Mouse (Mus musculus) cerebellum, postnatal 10 days (tissue): Measurements from ENCODE around the gene Glb1.
A peak's percentile ranks its signal among the peaks of the same experiment; 100 is the strongest.

Source experiments
- DNase-seq, 2 experiments: peaks; one replicate each; pipeline ENCODE4 v3.0.0; 2021; ENCODE audit warnings: mixed read lengths in 2 of 2

Glb1 gene

DNA sequence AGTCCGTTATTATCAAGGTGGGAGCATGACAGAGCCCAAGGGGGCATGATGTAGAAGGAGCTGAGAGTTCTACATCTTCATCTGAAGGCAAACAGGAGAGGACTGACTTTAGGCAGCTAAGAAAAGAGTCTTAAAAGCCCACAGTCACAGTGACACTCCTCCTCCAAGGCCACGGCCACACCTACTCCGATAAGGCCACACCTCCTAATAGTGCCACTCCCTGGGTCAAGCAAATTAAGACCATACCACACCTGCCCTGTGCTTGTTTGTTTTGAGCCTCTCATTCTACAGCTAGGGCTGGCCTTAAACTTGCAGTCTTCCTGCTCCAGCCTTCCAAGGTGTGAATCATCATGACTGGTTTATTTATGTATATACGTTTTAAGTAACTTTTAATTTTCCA is 5.6 kb upstream of the Glb1 start:
- DNase-seq, result no peak

DNA sequence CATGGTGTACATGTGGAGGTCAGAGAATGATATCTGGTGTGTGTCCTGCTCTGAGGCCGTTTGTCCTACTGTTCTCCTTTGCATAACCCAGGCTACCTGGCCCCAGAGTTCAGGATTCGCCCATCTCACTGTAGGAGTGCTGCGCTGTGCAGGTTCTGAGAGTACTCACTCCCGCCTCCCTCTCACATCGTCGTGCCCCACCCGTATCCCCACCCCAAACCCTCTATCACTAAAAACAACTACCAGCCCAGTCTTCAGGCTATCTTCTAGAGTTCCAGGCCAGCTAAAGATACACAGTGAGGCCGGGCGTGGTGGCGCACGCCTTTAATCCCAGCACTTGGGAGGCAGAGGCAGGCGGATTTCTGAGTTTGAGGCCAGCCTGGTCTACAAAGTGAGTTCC is 1.2 kb upstream of the Glb1 start:
- DNase-seq, result no peak

DNA sequence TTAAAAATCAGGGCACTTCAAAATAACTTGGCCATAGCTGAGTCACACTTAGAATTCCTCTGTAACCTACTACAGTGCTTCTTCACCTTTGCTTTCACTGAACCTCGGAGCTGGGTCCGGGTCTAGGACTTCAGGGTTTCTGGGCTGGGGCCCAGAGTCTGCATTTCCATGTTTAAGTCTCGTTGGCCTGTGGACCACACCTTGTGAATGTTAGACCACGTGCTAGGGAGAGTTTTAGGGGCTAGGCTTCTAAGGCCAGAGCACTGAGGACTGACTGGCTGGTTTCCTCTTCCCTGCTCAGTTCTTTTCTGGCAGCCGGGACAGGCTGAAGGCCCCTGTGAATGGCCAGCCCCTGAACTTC is 308 bp upstream of the Glb1 start:
- no peak for DNase-seq

DNA sequence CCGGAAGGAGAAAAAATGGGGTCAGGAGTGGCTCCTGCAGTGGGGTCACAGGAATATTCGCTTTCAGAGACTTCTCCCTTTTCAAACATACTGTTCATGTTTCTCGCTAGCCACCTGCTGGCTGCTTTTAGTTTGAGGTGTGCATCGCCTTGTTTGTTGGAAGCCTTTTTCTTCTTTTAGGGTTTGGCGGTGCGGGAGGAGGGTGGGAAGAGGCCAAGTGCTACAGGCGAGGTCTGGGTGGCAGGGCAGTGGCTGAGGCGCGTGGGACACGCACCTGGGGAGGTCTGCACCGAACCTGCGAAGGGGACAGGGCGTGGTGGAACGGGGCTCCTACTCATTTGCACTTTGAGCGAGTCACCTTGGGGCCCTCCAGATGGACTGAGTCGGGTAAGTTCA is 807 bp downstream of the Glb1 start:
- DNase-seq, result peak in 1 of 2 experiments; percentile 45

DNA sequence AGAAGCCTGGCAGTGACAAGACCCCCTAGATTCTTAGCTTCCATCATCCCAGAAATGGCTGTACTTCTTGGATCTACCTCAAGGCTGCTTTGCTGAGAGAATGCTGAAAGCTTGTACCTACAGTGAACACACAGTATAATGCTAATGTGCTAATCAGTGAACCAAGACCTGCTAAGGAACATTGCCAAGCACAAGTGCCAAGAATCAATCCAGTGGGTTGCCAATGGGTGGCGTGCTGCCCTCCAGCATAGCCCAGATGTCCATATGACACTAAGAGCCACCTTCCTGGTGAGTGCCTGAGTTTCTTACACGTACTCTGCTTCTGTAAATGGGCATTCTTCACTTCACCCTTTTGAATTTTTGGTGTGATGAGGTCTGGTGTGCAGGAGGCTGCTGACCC is 6.8 kb downstream of the Glb1 start:
- peak; percentile 74 to 76 for DNase-seq

DNA sequence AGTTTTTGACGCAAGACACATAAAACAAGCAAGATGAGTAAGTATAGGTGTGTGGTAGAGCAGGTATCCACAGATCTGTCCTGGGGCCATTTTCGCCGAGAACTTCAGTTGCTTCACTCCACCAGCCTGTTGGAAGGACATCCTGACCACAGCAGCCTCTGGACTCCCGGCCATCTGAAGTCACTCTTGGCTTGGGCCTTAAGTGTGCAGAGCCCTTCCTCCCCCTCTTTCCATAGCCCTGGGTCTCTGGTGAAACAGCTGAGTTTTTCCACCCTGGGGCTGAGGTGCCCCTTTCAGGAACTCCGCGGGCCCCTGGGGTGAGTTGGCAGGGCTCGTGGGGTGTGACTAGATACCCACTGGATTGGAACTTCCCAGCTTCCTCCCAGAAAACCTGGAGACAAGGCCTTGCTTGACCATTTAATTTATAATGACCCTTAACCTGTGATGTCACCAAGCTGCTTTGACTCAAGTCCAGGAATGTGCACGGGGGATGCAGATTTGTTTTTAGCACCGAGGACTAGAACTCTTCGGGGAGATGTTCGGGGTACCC is 9.5 kb downstream of the Glb1 start:
- DNase-seq, result peak in 1 of 2 experiments; percentile 30

DNA sequence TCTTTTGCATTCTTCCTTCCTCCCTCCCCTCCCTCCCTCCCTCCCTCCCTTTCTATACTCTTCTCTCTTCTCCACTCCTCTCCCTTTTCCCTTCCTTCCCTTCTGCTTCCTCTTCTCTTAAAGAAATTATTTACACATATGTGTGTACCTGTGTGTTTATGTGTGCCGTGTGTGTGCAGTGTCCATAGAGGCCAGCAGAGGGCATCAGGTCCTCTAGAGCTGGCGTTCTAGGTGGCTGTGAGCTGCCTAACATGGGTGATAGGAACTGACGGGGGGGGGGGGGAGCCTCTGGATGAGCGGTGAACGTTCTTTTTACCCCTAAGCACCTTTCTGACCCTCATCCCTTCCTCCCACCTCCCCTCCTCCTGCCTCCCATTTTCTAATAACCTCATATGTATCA is 10.4 kb downstream of the Glb1 start:
- no peak for DNase-seq

DNA sequence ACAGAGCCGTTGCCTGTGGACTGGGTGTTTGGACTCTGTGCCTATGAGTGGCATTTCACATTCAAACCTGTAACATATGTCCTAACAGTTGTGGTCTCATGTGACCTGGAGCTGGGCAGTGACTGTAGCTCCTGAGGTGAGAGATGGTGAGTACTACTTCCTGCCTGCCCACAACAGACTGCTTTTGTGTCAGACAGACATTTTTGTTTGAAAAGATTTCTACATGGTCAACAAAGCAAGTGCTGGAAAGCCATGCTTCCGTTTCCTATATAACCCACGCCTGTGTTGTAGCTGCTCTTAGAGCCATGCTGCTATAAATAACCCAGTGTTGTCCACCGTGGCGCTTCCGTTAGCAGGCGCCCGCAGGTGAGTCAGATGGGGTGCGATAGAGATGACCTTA is 11.5 kb downstream of the Glb1 start:
- DNase-seq, result no peak

DNA sequence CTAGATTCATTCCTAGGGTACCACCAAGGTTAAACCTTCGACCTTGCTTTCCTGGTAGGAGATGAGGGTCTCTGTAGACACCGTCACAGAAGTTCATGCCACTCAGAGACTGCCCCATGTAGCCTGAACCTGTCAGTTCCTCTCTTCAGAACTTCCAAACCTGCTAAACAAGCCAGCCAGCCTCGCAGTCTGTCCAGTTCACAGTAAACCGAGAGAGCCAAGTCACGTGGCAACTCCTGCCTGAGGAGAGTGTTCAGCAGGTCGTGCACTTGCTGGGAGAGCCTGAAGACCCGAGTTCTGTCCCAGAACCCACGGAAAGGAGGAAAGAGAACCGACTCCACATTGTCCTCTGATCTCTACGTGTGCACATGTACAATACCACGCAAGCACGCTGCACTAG is 13.0 kb downstream of the Glb1 start:
- no peak for DNase-seq

DNA sequence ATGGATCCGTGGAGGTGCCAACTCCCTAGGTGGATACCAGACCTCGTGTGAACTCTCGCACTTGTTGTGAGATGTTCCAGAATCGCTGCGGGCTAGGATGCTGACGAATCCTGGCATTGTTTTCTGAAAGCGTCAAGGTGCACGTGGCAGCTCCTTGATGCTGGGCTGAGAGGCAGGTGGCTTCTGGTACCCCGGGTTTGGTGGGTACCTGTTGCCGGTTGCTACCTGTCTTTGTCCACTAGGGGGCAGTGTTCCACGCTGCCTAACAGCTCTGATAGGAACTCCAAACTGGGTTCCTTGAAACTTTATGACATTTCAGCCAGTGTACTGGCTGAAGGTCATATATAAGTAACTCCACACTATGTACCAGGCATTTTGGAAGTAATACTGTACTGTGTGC is 14.8 kb downstream of the Glb1 start:
- peak; percentile 74 to 85 for DNase-seq

DNA sequence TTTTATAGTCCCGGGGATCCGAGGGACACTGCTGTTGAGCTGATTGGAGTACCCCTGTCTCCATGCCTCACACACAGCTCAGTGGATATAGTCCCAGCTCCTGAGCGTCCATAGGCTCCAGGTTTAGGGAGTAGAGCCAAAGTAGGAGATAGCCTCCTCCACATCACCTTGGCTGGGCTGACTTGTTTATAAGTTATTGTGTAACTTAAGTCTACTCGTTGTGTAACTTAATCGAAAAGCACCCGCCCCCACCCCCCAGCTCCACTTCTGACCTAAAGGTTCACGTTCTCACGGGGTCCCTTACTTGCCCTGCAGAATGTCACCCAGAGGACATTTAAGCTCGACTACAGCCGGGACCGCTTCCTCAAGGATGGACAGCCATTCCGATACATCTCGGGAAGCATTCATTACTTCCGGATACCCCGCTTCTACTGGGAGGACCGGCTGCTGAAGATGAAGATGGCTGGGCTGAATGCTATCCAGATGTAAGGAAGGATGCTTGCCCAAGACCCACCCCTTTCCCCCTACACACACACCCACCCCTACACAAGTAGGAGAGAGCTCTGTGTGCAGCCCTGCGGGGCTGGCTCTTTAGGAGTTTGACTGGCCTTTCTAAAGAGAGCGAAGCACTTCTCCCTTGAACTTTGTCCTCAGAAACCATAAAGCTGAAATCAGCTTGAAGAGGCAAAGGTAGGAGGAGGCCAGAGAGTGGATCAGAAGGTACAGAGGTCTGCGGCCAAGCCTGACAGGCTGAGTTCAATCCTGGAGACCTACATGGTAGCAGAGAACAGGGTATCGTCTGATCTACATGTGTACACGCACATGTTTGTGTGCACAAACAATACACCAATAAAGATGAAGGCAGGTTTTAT is 16.0 kb downstream of the Glb1 start:
- DNase-seq, result no peak

DNA sequence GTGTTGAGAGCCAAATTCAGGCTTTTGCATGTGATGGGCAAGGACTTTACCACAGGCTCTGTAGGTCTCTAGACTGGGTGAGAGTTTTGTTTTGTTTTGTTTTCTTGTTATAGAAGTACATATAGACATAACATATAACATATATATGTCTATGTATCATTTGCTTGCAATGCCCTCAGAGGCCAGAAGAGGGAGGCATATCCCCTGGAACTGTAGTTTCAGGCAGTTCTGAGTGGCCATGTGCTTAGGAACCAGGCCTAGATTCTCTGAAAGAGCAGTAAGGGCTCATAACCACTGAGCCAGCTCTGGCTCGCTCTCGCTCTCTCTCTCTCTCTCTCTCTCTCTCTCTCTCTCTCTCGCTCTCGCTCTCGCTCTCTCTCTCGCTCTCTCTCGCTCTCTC is 17.3 kb downstream of the Glb1 start:
- peak; percentile 58 to 65 for DNase-seq

DNA sequence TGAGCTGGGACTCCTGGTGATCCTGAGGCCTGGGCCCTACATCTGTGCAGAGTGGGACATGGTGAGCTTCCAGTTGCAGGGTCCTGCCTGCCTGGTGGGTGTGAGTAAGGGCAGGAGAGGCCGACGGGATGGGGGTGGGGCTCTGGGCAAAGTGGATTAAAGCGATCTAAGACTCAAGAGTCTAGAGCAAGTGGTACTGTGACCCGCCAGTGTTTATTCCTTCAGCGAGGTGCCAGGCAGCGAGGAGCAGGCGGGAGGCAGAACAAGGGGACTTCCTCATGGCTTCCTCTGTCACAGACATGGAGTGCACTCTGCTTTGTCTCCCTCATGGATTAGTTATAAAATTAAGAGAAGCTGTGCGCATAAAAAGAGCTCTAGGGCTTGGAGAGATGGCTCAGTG is 19.6 kb downstream of the Glb1 start:
- DNase-seq, result no peak

DNA sequence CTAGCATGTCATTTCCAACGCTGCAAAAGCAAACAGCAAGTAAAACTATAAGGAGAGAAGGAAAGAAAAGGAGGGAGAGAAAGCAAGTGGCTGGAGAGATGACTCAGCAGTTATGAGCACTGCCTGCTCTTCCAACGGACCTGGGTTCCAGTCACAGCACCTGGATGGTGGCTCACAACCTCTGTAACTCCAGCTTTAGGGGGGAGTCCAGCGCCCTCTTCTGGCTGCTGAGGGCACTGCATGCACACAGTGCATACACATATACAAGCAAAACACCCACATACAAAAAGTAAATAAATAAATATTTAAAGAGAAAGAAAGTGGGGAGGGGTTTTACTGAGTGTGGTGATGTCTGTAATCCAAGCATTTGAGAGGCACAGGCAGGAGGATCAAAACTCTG is 20.2 kb downstream of the Glb1 start:
- no peak for DNase-seq

DNA sequence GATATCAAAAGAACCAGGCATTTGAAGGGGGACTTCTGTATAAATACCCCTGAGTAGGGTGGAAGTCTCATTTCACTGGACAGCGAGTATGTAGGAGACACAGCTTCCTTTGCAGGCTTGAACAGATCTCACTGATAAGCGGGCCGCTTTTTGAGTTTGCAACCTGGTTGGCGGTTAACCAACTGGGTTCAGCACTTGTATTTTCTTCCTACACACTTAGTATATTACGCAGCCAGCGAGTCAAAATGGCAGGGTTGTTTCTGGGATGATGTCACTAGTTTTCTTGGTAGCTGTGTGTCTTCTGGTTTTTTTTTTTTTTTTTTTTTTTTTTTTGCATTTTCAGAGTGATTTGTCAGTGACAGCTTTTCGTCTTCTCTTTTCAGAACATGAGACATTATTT is 20.9 kb downstream of the Glb1 start:
- DNase-seq, result no peak

DNA sequence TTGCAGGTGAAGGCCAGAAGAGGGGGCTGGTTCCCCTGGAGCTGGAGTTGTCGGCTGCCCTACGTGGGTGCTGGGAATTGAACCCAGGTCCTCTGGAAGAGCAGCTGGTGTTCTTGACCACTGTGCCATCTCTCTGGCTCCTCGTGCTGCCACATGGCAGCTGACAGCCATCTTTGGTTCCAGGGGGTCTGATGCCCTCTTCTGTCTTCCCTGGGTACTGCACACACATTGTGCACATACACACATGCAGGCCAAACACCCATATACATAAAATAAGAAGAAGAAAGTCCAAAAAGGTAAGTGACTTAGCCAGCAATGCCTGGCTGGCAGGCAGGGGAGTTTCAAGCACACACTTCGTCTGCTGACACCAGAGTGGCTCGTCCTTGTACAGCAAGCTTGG is 24.7 kb downstream of the Glb1 start:
- DNase-seq, result no peak

DNA sequence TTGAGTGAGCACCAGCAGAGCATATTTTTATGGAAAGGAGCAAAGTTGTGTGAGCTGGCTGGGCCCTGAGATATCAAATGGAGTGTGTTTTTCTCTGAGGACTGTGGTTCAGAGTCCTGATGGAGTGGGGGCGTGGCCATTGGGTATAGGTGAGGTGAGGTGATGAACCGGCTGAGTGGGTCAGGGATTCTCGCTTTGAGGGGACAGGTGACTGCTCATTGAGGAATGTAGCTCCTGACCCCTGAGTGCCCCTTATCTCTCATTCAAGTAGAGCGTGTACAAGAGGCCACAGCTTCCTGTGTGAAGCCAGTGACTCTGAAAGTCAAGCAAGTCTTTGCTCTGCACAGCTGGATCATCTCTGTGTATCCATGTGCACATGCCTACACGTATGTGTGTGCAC is 25.3 kb downstream of the Glb1 start:
- no peak for DNase-seq

DNA sequence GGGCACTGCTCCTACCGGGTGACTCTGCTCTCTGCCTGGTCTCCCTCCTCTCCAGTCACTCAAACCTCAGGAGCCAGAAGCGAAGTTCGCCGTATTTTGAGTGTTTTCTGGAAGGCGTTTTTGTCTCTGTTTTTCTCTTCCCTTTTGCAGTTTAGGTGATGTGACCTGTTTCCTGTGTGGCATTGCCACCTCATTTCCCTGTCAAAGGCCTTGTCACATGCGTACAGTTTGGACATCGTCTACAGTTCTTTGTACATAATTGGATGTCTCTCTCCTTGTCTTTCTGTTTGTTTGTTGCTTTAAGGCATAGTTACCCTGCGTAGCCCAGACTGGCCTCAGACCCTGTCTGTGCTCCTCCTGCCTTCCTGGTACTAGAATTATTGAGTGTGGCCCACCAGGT is 26.5 kb downstream of the Glb1 start:
- no peak for DNase-seq

DNA sequence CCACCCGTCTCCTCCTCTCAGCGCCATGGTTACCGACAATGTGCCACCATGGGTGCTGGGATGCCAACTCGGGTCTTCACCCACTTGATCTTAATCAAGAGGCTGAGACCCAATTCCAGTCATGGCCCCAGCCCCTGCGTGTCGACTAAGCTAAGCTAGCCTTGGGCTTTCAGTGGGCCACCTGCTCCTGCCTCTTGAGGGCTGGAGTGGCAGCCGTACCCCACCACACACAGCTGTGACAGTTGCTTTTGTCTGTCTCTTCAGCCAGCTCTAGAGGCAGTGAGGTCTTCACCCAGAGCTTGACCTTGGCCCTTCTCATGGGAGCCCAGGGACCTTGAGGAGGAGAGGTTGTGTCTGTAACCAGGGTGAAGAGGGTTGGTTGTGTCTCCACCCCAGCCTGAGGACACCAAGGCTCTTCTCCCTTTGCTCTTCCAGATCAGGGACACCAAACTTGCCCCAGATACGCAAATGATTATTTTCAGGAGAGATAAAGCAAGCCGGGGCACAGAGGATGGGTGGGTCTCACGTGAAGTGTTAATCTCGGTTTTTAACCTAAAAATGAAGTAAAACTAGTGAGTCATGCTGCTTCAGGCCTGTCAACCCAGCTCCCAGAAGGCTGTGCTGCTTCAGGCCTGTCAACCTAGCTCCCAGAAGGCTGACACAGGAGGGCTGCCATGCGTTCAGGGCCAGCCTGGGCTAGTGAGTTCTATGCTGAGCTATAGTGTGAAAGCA is 27.4 kb downstream of the Glb1 start:
- DNase-seq, result no peak

DNA sequence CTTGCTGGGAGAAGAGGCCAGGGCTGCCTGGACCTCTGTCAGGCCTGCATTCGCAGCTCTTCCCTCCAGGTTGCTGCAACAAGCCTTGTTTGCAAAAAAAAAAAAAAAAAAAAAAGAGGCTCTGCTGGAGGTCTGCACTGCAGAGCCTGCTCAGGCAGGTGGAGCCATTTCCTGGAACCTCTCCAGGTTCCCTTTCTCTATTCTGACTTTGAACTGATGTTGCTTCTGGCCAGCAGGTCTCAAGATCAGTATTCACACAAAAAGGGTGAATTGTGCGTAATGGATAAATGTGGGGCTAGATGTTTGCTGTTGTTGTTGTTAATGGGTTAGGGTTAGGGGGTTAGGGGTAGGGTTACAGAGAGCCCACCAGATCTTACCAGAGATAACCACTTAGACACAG is 34.8 kb downstream of the Glb1 start:
- DNase-seq, result no peak

DNA sequence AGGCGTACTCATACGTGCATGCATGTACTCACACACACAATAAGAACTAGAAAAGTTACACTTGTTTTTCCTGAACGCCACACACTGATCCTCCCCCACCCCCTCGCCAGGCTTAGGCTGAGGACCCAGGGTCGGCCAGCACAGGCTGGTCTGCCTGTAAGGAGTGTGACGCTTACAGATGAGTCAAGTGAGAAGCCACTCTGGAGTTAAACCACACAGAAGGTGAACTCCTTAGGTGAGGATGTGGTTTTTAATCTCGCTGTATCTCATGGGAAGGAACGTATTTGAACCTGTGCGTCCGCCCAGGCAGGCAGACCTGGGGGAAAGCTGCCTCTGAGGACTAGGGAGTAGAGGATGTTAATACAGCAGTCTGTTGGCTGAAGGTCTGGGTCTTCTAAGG is 39.7 kb downstream of the Glb1 start:
- DNase-seq, result no peak

DNA sequence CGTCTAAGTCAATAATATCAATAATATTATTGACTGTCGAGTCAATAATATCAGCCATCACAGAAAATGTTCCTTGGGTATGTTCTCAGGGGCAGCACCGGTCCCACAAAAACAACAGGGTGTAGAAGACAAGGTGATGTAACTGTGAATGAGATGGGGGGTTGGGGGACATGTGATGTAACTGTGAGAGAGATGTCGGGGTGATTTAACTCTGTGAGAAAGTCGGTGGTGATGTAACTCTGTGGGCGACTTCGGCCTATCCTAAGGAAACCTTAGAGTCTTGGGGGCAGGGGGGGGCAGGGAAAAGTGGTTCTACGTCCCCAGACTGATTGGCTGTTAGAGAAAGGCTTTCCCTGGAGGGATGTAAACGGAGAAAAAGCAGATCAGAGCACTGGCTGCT is 41.3 kb downstream of the Glb1 start:
- DNase-seq, result no peak

DNA sequence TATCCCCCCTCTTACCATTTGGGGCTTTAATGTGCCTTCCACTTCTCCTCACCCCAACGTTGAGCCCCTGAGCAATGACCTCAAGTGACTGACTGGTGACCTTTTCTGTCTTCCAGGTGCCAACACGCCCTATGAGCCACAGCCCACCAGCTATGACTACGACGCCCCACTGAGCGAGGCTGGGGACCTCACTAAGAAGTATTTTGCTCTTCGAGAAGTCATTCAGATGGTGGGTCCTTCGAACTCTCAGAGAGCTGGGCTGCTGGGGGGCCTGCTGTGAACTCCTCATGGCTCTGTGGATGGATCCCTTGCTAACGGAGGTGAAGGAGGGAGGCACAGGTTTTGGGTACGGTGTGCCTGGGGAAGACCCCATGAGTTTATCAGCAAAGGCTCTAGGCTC is 42.0 kb downstream of the Glb1 start:
- no peak for DNase-seq

DNA sequence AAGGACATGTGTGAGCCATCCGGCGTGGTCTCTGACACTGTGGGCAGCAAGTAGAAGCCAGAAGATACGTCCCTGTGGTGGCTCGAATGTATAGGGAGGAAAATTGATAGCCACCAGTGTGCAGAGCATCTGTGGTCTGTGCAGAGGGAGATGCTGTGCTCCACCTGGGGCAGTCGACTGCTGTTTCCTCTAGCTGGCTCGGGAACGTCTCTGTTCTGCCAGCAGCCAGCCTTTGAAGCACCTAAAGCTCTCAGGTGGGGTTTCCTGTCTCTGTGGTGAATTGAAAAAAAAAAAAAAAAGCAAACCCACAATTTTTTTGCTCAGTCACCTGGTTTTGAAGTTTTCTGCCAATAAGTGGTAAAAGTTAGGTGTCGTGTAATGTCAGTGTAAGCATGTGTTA is 42.5 kb downstream of the Glb1 start:
- no peak for DNase-seq
